Mouse (Mus musculus) neural tube, embryonic 14.5 days (tissue): ENCODE measurements at regions not wholly inside any gene's neighbourhood (a gene's known extent, or its start where the extent isn't known, plus 50 kb on each side); places are given as distances from the start of the nearest gene placed in this dataset.
A peak's percentile ranks its signal among the peaks of the same experiment; 100 is the strongest.

Source experiments
- ATAC-seq: fragments of 200-750 bp; cut with Nextera tagmentation; 2 replicates; pipeline ENCODE4 v1.8.0; 2017; ENCODE audit warnings: low read depth, mild to moderate bottlenecking, moderate TSS enrichment, moderate library complexity
- H3K27ac ChIP-seq: fragments of 300-500 bp; sonication (generic); 2 replicates; pipeline ENCODE4 v1.5.1; 2014; ENCODE audit warnings: low read depth, mild to moderate bottlenecking, control low read depth, low read length, moderate library complexity, mixed read lengths
- H3K27me3 ChIP-seq: fragments of 300-500 bp; sonication (generic); 2 replicates; pipeline ENCODE4 v1.6.1; 2014; ENCODE audit warnings: low read length; ENCODE audit not compliant: control insufficient read depth, insufficient read depth
- H3K36me3 ChIP-seq: fragments of 300-500 bp; sonication (generic); 2 replicates; pipeline ENCODE4 v1.6.1; 2014; ENCODE audit warnings: low read length, mixed read lengths; ENCODE audit not compliant: control insufficient read depth, insufficient read depth
- H3K4me1 ChIP-seq: fragments of 300-500 bp; sonication (generic); 2 replicates; pipeline ENCODE4 v1.6.1; 2014; ENCODE audit warnings: low read length; ENCODE audit not compliant: control insufficient read depth, insufficient read depth
- H3K4me2 ChIP-seq: fragments of 300-500 bp; sonication (generic); 2 replicates; pipeline ENCODE4 v1.6.1; 2014; ENCODE audit warnings: mild to moderate bottlenecking, low read depth, low read length, control low read depth
- H3K4me3 ChIP-seq: fragments of 300-500 bp; sonication (generic); 2 replicates; pipeline ENCODE4 v1.5.1; 2014; ENCODE audit warnings: low read depth, low read length, control low read depth, mixed read lengths
- H3K9ac ChIP-seq: fragments of 300-500 bp; sonication (generic); replicated peaks from 2 replicates; pipeline ENCODE4 v1.6.1; 2014; ENCODE audit warnings: low read depth, mild to moderate bottlenecking, control low read depth, low read length, mixed read lengths
- H3K9me3 ChIP-seq: fragments of 300-500 bp; sonication (generic); 2 replicates; pipeline ENCODE4 v1.6.1; 2016; ENCODE audit warnings: low read length; ENCODE audit not compliant: control insufficient read depth
- WGBS: fragments of 180-500 bp; shearing (Covaris S2); extraction: QIAGEN DNeasy Blood & Tissue Kit; methylation state at CpG from one replicate; pipeline ENCODE4 v1.1.7; 2014; 5-methylcytosine and 5-hydroxymethylcytosine counted together

DNA sequence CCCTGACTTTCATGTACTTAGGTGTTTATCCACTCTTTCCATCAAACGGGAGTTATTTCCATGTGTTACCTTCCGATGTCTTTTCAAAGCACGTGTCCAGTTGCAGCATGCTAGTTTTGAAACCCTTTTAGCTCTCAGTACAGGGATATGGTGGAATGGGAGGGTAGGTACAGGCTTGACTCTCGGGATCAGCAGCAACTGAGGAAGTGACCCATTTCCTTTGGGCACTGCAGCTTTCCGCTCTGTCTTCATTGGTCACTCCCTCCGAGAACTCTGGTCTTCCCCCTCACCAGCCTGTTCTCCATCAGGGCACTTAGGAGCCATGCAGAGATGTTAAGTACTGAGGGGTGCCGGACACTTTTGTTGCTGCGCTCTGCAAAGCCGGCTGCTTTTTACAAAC, 196.5 kb downstream of the Stim2 start:
- Histone ChIP-seq H3K27ac (no peak overlapping the region), H3K4me1 (no peaks in the 10 kb centered on the region), H3K36me3 (no peaks in the 10 kb centered on the region), H3K4me2 (no peak overlapping the region), H3K9me3 (no peaks in the 10 kb centered on the region), H3K4me3 (no peak overlapping the region), H3K9ac (no peak overlapping the region), H3K27me3 (no peaks in the 10 kb centered on the region)
- 68% methylated on average over 9 of the region's 9 CpGs for WGBS
- ATAC-seq = peak; percentile 36; the same call in 1 of the 2 replicates

DNA sequence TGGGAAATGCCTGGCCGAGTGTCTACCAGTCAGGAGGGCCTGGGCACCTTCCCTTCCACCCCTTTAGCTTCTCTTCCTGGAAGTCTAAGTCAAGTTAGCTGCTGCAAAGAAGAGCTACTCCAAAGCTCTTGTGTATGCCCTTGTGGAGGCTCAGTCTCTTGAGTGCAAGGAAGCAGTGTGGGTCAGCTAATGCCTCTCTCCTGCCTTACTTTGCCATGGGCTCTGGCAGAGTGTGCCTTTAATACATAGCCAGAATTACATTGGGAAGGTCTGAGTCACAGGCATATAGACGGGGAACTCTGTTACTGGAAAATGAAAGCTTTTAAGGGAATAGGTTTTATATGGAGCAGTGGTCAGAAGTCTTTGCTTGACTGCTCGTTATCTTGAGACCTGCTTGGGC, 201.7 kb downstream of the Stim2 start:
- Histone ChIP-seq H3K4me3 (no peak overlapping the region), H3K9me3 (no peaks in the 10 kb centered on the region), H3K4me1 (no peaks in the 10 kb centered on the region), H3K27ac (no peak overlapping the region), H3K27me3 (no peaks in the 10 kb centered on the region), H3K4me2 (no peak overlapping the region), H3K36me3 (no peaks in the 10 kb centered on the region), H3K9ac (no peak overlapping the region)
- 82% methylated on average over 3 of the region's 3 CpGs for WGBS
- ATAC-seq = no peak

DNA sequence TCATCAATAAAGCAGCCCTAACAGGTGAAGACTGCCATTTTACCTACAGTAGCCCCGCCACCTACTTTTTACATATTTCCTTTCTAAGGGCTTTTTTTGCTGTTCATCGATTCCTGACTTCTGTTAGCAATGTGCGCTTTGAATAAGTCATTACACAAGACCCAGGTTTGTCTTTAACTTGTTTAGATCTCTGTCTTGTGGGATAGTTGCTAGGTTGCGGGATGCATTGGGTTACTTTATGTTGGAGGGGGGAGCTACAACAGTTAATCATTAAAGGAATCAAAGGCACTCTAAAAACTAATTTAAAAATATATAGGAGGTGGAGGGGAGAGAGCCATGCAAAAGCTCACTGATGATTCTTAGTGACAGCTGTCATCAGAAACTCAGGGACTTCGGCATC, 202.3 kb downstream of the Stim2 start:
- Histone ChIP-seq H3K36me3 (no peaks in the 10 kb centered on the region), H3K9me3 (no peaks in the 10 kb centered on the region), H3K4me2 (no peak overlapping the region), H3K4me3 (no peak overlapping the region), H3K4me1 (no peaks in the 10 kb centered on the region), H3K27ac (no peak overlapping the region), H3K27me3 (no peaks in the 10 kb centered on the region), H3K9ac (no peak overlapping the region)
- no peak for ATAC-seq
- 91% methylated on average over 5 of the region's 5 CpGs for WGBS

- Histone ChIP-seq H3K4me2 (no peak overlapping the region), H3K9me3 (no peaks in the 10 kb centered on the region), H3K27ac (no peak overlapping the region), H3K9ac (no peak overlapping the region), H3K4me3 (no peak overlapping the region), H3K27me3 (no peaks in the 10 kb centered on the region), H3K36me3 (no peaks in the 10 kb centered on the region), H3K4me1 (no peaks in the 10 kb centered on the region)
- ATAC-seq = no peak
Observed at GRCm38 (mm10) chr5:54211457-54211856, 213.2 kb downstream of the Stim2 start.

DNA sequence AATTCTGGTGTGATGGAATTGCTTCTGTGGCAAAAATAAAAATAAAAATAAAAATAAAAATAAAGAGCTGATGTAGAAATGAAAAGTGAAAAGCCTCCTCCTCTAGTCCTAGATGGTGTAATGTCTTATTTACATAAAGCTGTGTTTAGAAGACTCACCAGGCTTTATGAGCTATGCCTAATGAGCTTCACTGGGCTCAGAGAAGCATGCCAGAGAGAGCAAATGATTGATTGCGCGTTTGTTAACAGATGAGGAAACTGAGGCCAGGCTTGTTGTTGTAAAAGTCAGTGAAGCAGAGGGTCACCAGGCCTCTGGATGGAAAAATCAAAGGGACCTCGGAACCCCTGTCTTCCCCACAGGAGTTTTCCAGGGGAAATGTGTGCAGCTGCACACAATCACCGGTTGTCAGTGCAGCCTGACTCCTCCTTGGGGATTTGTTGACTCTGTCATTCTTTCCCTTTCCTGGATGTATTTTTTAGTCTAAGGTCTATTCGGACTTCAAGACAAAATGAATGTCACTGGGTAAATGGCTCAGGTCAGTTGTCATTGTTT, 213.8 kb downstream of the Stim2 start:
- Histone ChIP-seq H3K4me2 (no peak overlapping the region), H3K4me1 (no peaks in the 10 kb centered on the region), H3K36me3 (no peaks in the 10 kb centered on the region), H3K27ac (no peak overlapping the region), H3K4me3 (no peak overlapping the region), H3K27me3 (no peaks in the 10 kb centered on the region), H3K9me3 (no peaks in the 10 kb centered on the region), H3K9ac (no peak overlapping the region)
- 46% methylated on average over 5 of the region's 5 CpGs for WGBS
- no peak for ATAC-seq

GRCm38 (mm10) chr5:54225031-54225430, 226.7 kb downstream of the Stim2 start:
- Histone ChIP-seq H3K9me3 (no peaks in the 10 kb centered on the region), H3K27ac (no peak overlapping the region)

GRCm38 (mm10) chr5:54234580-54234979, 236.3 kb downstream of the Stim2 start:
- Histone ChIP-seq H3K9ac (no peak overlapping the region), H3K27ac (no peak overlapping the region), H3K4me3 (no peak overlapping the region), H3K4me2 (no peak overlapping the region), H3K36me3 (no peaks in the 10 kb centered on the region), H3K27me3 (no peaks in the 10 kb centered on the region), H3K9me3 (no peaks in the 10 kb centered on the region), H3K4me1 (no peaks in the 10 kb centered on the region)
- no peak for ATAC-seq
- WGBS = 82% methylated on average over 1 of the region's 1 CpGs

More at GRCm38 (mm10) chr5:54225031-54225430, 226.7 kb downstream of the Stim2 start:
- ATAC-seq = no peak
- H3K36me3 ChIP-seq = no peaks in the 10 kb centered on the region
- H3K4me3 ChIP-seq = no peak overlapping the region
- H3K4me2 ChIP-seq = no peak overlapping the region
- H3K4me1 ChIP-seq = no peaks in the 10 kb centered on the region
- no peak overlapping the region for H3K9ac ChIP-seq
- H3K27me3 ChIP-seq = no peaks in the 10 kb centered on the region

- WGBS = 47% methylated on average over 6 of the region's 6 CpGs
- no peaks in the 10 kb centered on the region for H3K4me1 ChIP-seq
- H3K27me3 ChIP-seq = no peaks in the 10 kb centered on the region
- no peak for ATAC-seq
- H3K27ac ChIP-seq = no peak overlapping the region
- no peak overlapping the region for H3K4me2 ChIP-seq
- no peak overlapping the region for H3K9ac ChIP-seq
- H3K4me3 ChIP-seq = no peak overlapping the region
- no peaks in the 10 kb centered on the region for H3K9me3 ChIP-seq
- H3K36me3 ChIP-seq = no peaks in the 10 kb centered on the region
Observed at GRCm38 (mm10) chr5:54235226-54235625, 236.9 kb downstream of the Stim2 start.

GRCm38 (mm10) chr5:54237226-54237625, 238.9 kb downstream of the Stim2 start:
- Histone ChIP-seq H3K27ac (no peak overlapping the region), H3K9me3 (no peaks in the 10 kb centered on the region), H3K4me3 (no peak overlapping the region), H3K36me3 (no peaks in the 10 kb centered on the region), H3K4me2 (no peak overlapping the region), H3K4me1 (no peaks in the 10 kb centered on the region), H3K9ac (no peak overlapping the region), H3K27me3 (no peaks in the 10 kb centered on the region)
- WGBS = 91% methylated on average over 2 of the region's 2 CpGs
- no peak for ATAC-seq
